Mouse (Mus musculus): ENCODE results near the gene Tspan17.

The Tspan17 gene

GRCm38 (mm10) chr13:54805134-54805838, 16.1 kb downstream of the Tspan17 start:
- no peak for DNase-seq (ENCODE audit: low spot score in 2 of 2)

DNA sequence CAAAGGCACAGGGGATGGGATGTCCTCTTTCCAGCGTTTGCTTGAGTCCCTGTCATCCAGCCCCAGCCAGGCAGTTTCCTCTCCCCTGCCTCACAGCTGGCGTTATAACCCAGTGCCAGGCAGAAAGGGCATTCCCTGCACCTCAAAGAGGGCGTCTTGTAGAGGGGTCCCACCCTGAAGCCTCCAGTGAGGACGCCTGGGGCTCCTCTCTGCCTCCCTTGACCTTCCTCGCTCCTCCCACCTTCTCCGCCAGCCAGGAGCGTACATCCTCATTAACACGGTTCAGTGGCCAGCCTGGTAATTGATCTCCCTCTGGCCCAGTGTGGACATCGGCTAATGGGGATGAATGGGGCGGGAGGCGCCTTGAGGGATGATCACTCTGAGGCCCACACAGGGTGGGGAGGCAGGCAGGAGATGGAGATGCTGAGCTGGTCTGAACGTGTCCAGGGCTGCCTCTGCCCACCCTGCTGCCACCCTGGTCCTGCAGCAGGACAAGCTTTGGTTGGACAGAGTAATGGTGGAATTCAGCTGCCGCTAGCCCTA, 17.3 kb downstream of the Tspan17 start:
- no peak for DNase-seq (ENCODE audit: low spot score in 2 of 2)

- no peak for DNase-seq (ENCODE audit: low spot score in 2 of 2)
These were observed 18.9 kb downstream of the Tspan17 start for GRCm38 (mm10) chr13:54808067-54808466.

- DNase-seq (ENCODE audit: low spot score in 2 of 2): no peak
These were observed 22.3 kb downstream of the Tspan17 start for GRCm38 (mm10) chr13:54811476-54811875.

DNA sequence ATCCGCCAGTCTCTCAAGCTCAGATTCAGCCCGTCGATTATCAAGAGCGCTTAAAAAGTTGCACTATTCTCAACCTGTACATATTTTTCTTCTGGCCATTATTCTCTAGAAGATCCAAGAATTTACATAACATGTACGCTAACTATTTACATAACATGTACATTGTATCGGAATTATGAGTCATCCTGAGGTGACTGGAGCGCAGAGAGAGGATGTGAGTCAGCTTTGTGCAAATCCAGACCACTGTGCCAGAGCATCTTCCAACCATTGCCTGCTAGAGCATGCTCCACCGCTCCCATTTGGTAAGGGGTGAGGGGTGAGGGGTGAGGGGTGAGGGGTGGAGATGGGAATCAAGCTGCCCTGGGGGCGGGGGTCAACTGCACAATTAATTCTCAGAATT, 24.2 kb downstream of the Tspan17 start:
- DNase-seq (ENCODE audit: low spot score in 2 of 2): no peak

- DNase-seq (ENCODE audit: low spot score in 2 of 2): no peak
These were observed 29.4 kb downstream of the Tspan17 start for GRCm38 (mm10) chr13:54818399-54819254.

GRCm38 (mm10) chr13:54821106-54821505, 31.9 kb downstream of the Tspan17 start:
- no peak for DNase-seq (ENCODE audit: low spot score in 2 of 2)

- no peak for DNase-seq (ENCODE audit: low spot score in 2 of 2)
These were observed 32.8 kb downstream of the Tspan17 start for GRCm38 (mm10) chr13:54821931-54822330.

DNA sequence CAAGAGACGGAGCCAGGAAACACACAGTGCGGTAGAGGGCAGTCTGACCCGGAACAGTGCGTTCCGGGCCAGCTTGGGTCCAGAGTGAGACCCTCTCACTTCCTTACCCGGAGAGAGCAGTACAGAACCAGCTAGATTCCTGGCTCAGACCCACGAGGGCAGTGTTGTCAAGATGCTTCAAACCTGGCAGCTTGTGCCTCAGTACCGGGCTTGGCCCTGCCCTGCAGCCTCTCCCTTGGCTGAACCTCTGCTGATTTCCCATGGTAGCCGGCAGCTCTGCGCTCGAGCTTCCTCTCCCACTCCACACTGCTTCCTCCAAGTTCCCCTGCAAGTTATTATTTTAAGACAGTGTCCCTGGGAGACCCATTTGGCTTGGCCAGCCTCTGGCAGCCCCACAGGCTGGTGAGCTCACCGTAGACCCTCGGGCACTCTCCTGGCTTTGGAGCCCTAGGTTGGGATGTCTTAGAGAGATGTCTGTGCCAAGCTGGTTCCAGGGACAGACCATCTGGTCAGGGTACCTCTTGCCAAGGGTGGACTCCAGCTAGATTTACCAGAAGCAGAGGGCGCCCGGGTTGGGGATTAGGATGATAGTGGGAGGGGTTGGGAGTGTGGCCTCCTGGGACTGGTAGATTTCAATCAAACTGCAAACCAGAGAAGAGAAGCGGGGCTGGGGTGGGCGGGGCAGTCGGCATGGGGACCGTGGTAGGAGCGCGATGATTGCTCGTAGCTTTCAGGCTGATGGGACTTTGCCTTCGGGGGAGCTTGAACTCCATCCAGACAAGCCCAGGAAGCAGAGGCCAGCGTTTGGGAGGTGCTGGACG, 35.1 kb downstream of the Tspan17 start:
- DNase-seq (ENCODE audit: low spot score in 2 of 2): no peak

- DNase-seq (ENCODE audit: low spot score in 2 of 2): no peak
These were observed 38.8 kb downstream of the Tspan17 start for GRCm38 (mm10) chr13:54827992-54828391.

DNA sequence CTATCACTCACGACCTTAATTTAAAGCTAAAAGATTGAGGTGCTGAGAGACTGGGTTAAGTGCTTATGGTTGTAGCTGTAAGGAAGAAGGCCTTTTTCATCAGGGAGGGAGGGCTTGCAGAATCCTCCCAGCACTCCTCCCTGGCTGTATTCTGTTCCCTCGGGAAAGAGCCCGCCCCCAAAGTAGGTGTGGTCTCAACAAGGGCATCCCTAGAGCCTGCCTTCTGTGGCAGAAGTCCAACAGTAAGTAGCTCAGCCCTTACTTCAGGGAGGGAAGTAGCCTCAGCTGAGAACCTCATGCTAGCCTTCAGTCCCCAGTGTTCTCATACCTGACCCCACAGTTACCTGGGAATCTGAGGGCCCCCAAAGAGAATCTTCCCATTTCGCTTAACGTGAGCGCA, 39.3 kb downstream of the Tspan17 start:
- DNase-seq (ENCODE audit: low spot score in 2 of 2): no peak

DNA sequence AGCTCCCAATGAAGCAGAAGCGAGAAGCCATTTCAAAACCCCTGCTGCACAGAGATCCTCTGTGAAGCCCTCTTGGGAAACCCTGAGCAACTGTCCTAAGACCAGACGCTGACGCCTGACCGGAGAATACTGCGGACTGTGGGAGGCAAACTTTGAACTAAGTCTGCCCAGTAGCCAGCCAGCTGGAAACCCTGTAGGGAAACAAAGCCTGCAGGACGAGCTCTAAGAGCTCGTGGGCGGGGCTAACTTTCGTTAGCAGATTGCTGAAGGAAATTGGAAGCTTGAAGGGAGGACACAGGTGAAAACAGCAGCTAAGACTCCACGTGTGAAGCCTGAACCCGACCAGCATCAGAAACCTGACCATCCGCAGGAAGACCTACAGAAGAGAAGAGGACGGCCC, 40.3 kb downstream of the Tspan17 start:
- DNase-seq (ENCODE audit: low spot score in 2 of 2): no peak

- DNase-seq (ENCODE audit: low spot score in 2 of 2): no peak
These were observed 47.3 kb downstream of the Tspan17 start for GRCm38 (mm10) chr13:54836351-54837030.

DNA sequence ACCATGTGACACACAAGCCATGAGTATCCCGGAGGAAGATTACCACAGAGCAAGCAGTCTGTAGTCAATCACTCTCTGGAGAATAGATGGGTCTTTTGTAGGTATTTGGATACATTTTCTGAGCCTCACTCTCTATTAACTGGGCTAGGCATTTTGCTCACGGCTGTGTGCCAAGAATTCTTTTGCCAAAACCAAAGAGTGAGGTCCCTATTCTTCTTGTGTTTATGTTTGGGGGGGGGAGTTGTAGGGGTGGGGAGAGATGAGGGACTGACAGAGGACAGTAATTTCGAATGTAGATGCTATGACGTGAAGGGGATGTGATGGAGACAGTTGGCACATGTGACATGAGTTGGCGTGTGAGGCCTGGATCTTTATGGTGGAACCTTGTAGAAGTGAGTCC, 47.9 kb downstream of the Tspan17 start:
- no peak for DNase-seq (ENCODE audit: low spot score in 2 of 2)

DNA sequence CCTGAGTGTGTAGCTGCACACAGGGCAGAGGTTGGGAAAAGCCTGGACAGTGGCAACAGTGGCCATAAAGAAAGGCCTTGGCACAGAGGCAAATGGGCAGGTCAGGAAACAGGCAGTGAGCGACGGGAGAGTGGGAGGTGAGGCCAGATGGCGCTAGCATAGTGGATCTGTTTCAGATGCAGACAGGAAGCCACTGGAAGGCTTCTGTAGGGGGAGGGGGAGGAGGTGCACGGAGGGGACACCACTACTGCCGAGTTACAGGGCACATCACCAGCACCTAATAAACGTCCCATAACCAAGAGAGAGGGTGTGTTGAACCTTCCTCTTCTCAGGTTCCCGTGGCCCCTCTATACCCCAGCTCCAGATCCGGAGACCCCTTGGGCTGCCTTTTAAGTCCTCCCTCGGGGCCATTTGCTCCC, 48.3 kb downstream of the Tspan17 start:
- no peak for DNase-seq (ENCODE audit: low spot score in 2 of 2)

DNA sequence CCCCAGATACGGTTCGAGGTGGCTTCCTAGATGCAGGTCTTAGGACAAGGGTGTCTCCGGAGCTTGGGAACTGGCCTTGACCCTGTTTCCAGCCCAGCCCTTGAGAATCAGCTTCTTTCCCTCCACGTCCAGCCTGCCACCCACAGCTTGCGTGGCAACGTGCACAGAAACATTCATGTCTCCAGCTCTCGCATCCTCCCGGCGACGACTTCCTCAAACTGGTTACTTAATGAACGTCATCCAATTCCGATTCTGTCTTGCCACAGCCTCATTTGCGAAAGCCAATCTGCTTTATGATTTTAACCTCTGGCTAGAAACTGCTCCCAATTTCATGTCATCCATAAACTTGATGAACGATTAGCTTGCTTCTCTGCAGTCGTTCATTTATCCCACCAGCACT, 49.4 kb downstream of the Tspan17 start:
- no peak for DNase-seq (ENCODE audit: low spot score in 2 of 2)

- DNase-seq (ENCODE audit: low spot score in 2 of 2): no peak
These were observed 50.0 kb downstream of the Tspan17 start for GRCm38 (mm10) chr13:54839211-54839610.

- DNase-seq (ENCODE audit: low spot score in 2 of 2): no peak
These were observed 55.4 kb downstream of the Tspan17 start for GRCm38 (mm10) chr13:54844579-54844978.
